8 mouse cellular contexts compared by ENCODE assay signal in genomic region chr12:86024426-86024825, GRCm38 (mm10). TPM values are rescaled to one million over a fixed set of nuclear protein-coding genes. Genes with fewer than 3 reads are reported as not detected.
DNase-seq lines count a peak whose midpoint lies in the region; ATAC-seq lines count a peak whose summit lies in the region.

No protein-coding gene starts in this region.

- peak; percentile 29 to 73 for DNase-seq in adrenal gland, adult (ENCODE audit: inconsistent age in 2 of 2, low spot score in 1 of 2)
- no peak for DNase-seq in adrenal gland, postnatal 4 days (ENCODE audit: low spot score in 2 of 2)
- peak; percentile 24 for DNase-seq in layer of hippocampus, adult 11-12 months (ENCODE audit: low spot score)
- no peak for DNase-seq in layer of hippocampus, adult 9-10 months (ENCODE audit: low spot score)
- peak; percentile 35 for DNase-seq in R1 (ENCODE audit: low read depth, low spot score)
- DNase-seq in forelimb bud, embryonic 11.5 days (ENCODE audit: low read depth, low spot score) = peak; percentile 57
- peak; percentile 70 for DNase-seq in thymus, postnatal 0 days (ENCODE audit: low spot score)

- ATAC-seq in megakaryocyte, adult 5-6 weeks (ENCODE audit: poor library complexity, severe bottlenecking) = no peak

RNA-seq across cellular contexts. Expression of gene Tgfb3, which starts 54.4 kb away (rescaled TPM):
- 10 to 100 TPM; 19.8 to 23.4 TPM for total RNA-seq in adrenal gland, postnatal 4 days (2021)
- 2.6 and 2.9 TPM in 2 replicates for polyA plus RNA-seq in thymus, postnatal 0 days (2015; fragmentation: Nextera tagmentation; extraction: Ambion mirVana)
- total RNA-seq in megakaryocyte, adult 5-6 weeks (2015) = 0.25 TPM in 1 of 2 replicates, not detected in the other
- not detected in 2 replicates for total RNA-seq in megakaryocyte, adult 5-6 weeks (2017)

RNA-seq across cellular contexts. Expression of gene Ift43, which starts 57.9 kb away (rescaled TPM):
- total RNA-seq in adrenal gland, postnatal 4 days (2021) = 10 to 100 TPM; 30.7 to 34.2 TPM
- polyA plus RNA-seq in thymus, postnatal 0 days (2015; fragmentation: Nextera tagmentation; extraction: Ambion mirVana) = 13.6 and 15.6 TPM in 2 replicates
- 0.49 and 0.91 TPM in 2 replicates for total RNA-seq in megakaryocyte, adult 5-6 weeks (2015)
- total RNA-seq in megakaryocyte, adult 5-6 weeks (2017) = 0.37 TPM in 1 of 2 replicates, not detected in the other

Comparison
In these comparisons a context has a peak if more than half of its experiments do, and no peak if none do; other contexts are left out.
1. DNase-seq: peak in adrenal gland, adult (2 of 2), layer of hippocampus, adult 11-12 months (single experiment), R1 (single experiment), forelimb bud, embryonic 11.5 days (single experiment) and thymus, postnatal 0 days (single experiment); none in adrenal gland, postnatal 4 days (0 of 2) and layer of hippocampus, adult 9-10 months (single experiment).
2. RNA of gene Tgfb3, which starts 54.4 kb away (total RNA-seq): 19.8 to 23.4 TPM in adrenal gland, postnatal 4 days; 0.25 TPM in megakaryocyte, adult 5-6 weeks; every median in the first group is over 10 times any median in the second.
3. RNA of gene Ift43, which starts 57.9 kb away (total RNA-seq): 30.7 to 34.2 TPM in adrenal gland, postnatal 4 days; 0.37 to 0.91 TPM in megakaryocyte, adult 5-6 weeks; every median in the first group is over 10 times any median in the second.